Mouse (Mus musculus) intestine, embryonic 16.5 days (tissue): Measurements from ENCODE around the gene Slc35c1. TPM values are rescaled to one million over a fixed set of nuclear protein-coding genes. Genes with fewer than 3 reads are reported as not detected.

Experiments used
- ATAC-seq: fragments of 200-750 bp; cut with Nextera tagmentation; 2 replicates; pipeline ENCODE4 v1.8.0; 2017; ENCODE audit warnings: moderate TSS enrichment, moderate library complexity
- H3K27ac ChIP-seq: fragments of 300-500 bp; sonication (generic); 2 replicates; pipeline ENCODE4 v1.5.1; 2014; ENCODE audit warnings: mild to moderate bottlenecking, low read length
- H3K27me3 ChIP-seq: fragments of 300-500 bp; sonication (generic); replicated peaks from 2 replicates; pipeline ENCODE4 v1.6.1; 2014; ENCODE audit warnings: low read length, control low read depth, mixed read lengths; ENCODE audit not compliant: control insufficient read depth, insufficient read depth
- H3K36me3 ChIP-seq: fragments of 300-500 bp; sonication (generic); 2 replicates; pipeline ENCODE4 v1.6.1; 2014; ENCODE audit warnings: low read length, control low read depth; ENCODE audit not compliant: control insufficient read depth, insufficient read depth
- H3K4me1 ChIP-seq: fragments of 300-500 bp; sonication (generic); 2 replicates; pipeline ENCODE4 v1.6.1; 2014; ENCODE audit warnings: low read length, control low read depth, mixed read lengths; ENCODE audit not compliant: control insufficient read depth, insufficient read depth
- H3K4me2 ChIP-seq: fragments of 300-500 bp; sonication (generic); 2 replicates; pipeline ENCODE4 v1.6.1; 2014; ENCODE audit warnings: low read depth, low read length, control low read depth
- H3K4me3 ChIP-seq: fragments of 300-500 bp; sonication (generic); 2 replicates; pipeline ENCODE4 v1.5.1; 2014; ENCODE audit warnings: mild to moderate bottlenecking, low read length
- H3K9ac ChIP-seq: fragments of 300-500 bp; sonication (generic); 2 replicates; pipeline ENCODE4 v1.6.1; 2014; ENCODE audit warnings: low read depth, low read length
- H3K9me3 ChIP-seq: fragments of 300-500 bp; sonication (generic); 2 replicates; pipeline ENCODE4 v1.6.1; 2016; ENCODE audit warnings: low read length, control low read depth; ENCODE audit not compliant: control insufficient read depth
- WGBS: fragments of 180-500 bp; shearing (Covaris S2); extraction: QIAGEN DNeasy Blood & Tissue Kit; methylation state at CpG from one replicate; pipeline ENCODE4 v1.1.7; 2014; 5-methylcytosine and 5-hydroxymethylcytosine counted together
- polyA plus RNA-seq: library from polyadenylated mRNA; unstranded; fragments of >200 nt; fragmentation: Nextera tagmentation; extraction: Ambion mirVana; gene quantifications from 2 replicates; pipeline ENCODE4 v1.2.1, GENCODE M21; 2015

The Slc35c1 gene
- polyA plus RNA-seq, 1 experiment from 2014 or later, result 57.6 TPM

- no peaks in the 10 kb centered on the region for H3K36me3 ChIP-seq
- 0 out of 2 replicates have a peak, but pooled peaks cover 2% of the 10 kb centered on the region for H3K27me3 ChIP-seq
- no peaks in the 10 kb centered on the region; the same call in 1 of the 2 replicates for H3K4me1 ChIP-seq
- no peaks in the 10 kb centered on the region for H3K9me3 ChIP-seq
- no peak overlapping the region for H3K4me3 ChIP-seq
- H3K27ac ChIP-seq, result no peak overlapping the region
- peak; percentile 73 for ATAC-seq
- no peak overlapping the region for H3K9ac ChIP-seq
- H3K4me2 ChIP-seq, result no peak overlapping the region
- 32% methylated on average over 12 of the region's 12 CpGs for WGBS
These were observed 31.7 kb upstream of the Slc35c1 start for GRCm38 (mm10) chr2:92491950-92492501.

- no peaks in the 10 kb centered on the region for H3K36me3 ChIP-seq
- 84% methylated on average over 10 of the region's 10 CpGs for WGBS
- H3K4me3 ChIP-seq, result no peak overlapping the region
- no peak for ATAC-seq
- no peak overlapping the region for H3K4me2 ChIP-seq
- no peak overlapping the region for H3K27ac ChIP-seq
- H3K27me3 ChIP-seq, result 0 out of 2 replicates have a peak, but pooled peaks cover 6% of the 10 kb centered on the region
- H3K9ac ChIP-seq, result no peak overlapping the region
- peaks cover 3% of the 10 kb centered on the region; the same call in 1 of the 2 replicates for H3K4me1 ChIP-seq
- no peaks in the 10 kb centered on the region for H3K9me3 ChIP-seq
These were observed 30.2 kb upstream of the Slc35c1 start for GRCm38 (mm10) chr2:92490541-92490940.

- Histone ChIP-seq H3K4me3 (no peak overlapping the region), H3K27me3 (peaks cover 19% of the 10 kb centered on the region), H3K9ac (no peak overlapping the region), H3K36me3 (no peaks in the 10 kb centered on the region), H3K4me1 (peaks cover 9% of the 10 kb centered on the region; the same call in 1 of the 2 replicates), H3K4me2 (no peak overlapping the region), H3K27ac (no peak overlapping the region), H3K9me3 (no peaks in the 10 kb centered on the region)
- WGBS, result 76% methylated on average over 8 of the region's 8 CpGs
- ATAC-seq, result no peak
These were observed 27.5 kb upstream of the Slc35c1 start for GRCm38 (mm10) chr2:92487791-92488190.

GRCm38 (mm10) chr2:92486911-92487310 is 26.6 kb upstream of the Slc35c1 start:
- Histone ChIP-seq H3K4me1 (peaks cover 9% of the 10 kb centered on the region; the same call in 1 of the 2 replicates), H3K4me2 (no peak overlapping the region), H3K27me3 (peaks cover 19% of the 10 kb centered on the region), H3K9me3 (no peaks in the 10 kb centered on the region), H3K27ac (no peak overlapping the region), H3K9ac (no peak overlapping the region), H3K36me3 (no peaks in the 10 kb centered on the region), H3K4me3 (no peak overlapping the region)
- ATAC-seq, result no peak
- WGBS, result 55% methylated on average over 2 of the region's 2 CpGs

GRCm38 (mm10) chr2:92486403-92486802 is 26.1 kb upstream of the Slc35c1 start:
- Histone ChIP-seq H3K27ac (no peak overlapping the region), H3K36me3 (no peaks in the 10 kb centered on the region), H3K4me2 (0 out of 2 replicates have a peak overlapping the region, but pooled peaks have one; percentile 17), H3K4me1 (0 out of 2 replicates have a peak, but pooled peaks cover 9% of the 10 kb centered on the region), H3K9ac (no peak overlapping the region), H3K4me3 (no peak overlapping the region), H3K9me3 (no peaks in the 10 kb centered on the region), H3K27me3 (peaks cover 19% of the 10 kb centered on the region)
- no peak for ATAC-seq
- WGBS, result 1% methylated on average over 11 of the region's 11 CpGs

- Histone ChIP-seq H3K36me3 (no peaks in the 10 kb centered on the region), H3K27ac (no peak overlapping the region), H3K4me2 (peak overlapping the region; percentile 11; the same call in 1 of the 2 replicates), H3K27me3 (peaks cover 19% of the 10 kb centered on the region), H3K4me1 (0 out of 2 replicates have a peak, but pooled peaks cover 9% of the 10 kb centered on the region), H3K9me3 (no peaks in the 10 kb centered on the region), H3K9ac (no peak overlapping the region), H3K4me3 (no peak overlapping the region)
- 10% methylated on average over 15 of the region's 15 CpGs for WGBS
- 0 out of 2 replicates have a peak, but pooled peaks have one; percentile 57 for ATAC-seq
These were observed 25.4 kb upstream of the Slc35c1 start for GRCm38 (mm10) chr2:92485640-92486295.

- no peak for ATAC-seq
These were observed 24.1 kb upstream of the Slc35c1 start for GRCm38 (mm10) chr2:92484256-92485025.

GRCm38 (mm10) chr2:92483505-92483904 is 23.2 kb upstream of the Slc35c1 start:
- Histone ChIP-seq H3K4me3 (no peak overlapping the region), H3K4me2 (no peak overlapping the region), H3K36me3 (no peaks in the 10 kb centered on the region), H3K27ac (no peak overlapping the region), H3K4me1 (0 out of 2 replicates have a peak, but pooled peaks cover 9% of the 10 kb centered on the region), H3K9me3 (no peaks in the 10 kb centered on the region), H3K27me3 (peaks cover 16% of the 10 kb centered on the region), H3K9ac (no peak overlapping the region)
- WGBS, result 36% methylated on average over 5 of the region's 5 CpGs
- ATAC-seq, result no peak

More at GRCm38 (mm10) chr2:92484256-92485025, 24.1 kb upstream of the Slc35c1 start:
- Histone ChIP-seq H3K4me3 (peak overlapping the region; percentile 28), H3K9ac (no peak overlapping the region), H3K27ac (no peak overlapping the region), H3K27me3 (peaks cover 19% of the 10 kb centered on the region), H3K4me2 (peak overlapping the region; percentile 52), H3K4me1 (0 out of 2 replicates have a peak, but pooled peaks cover 9% of the 10 kb centered on the region), H3K9me3 (no peaks in the 10 kb centered on the region), H3K36me3 (no peaks in the 10 kb centered on the region)
- WGBS, result 31% methylated on average over 23 of the region's 23 CpGs

- Histone ChIP-seq H3K9me3 (no peaks in the 10 kb centered on the region), H3K36me3 (no peaks in the 10 kb centered on the region), H3K27me3 (peaks cover 16% of the 10 kb centered on the region), H3K4me1 (0 out of 2 replicates have a peak, but pooled peaks cover 9% of the 10 kb centered on the region), H3K4me3 (no peak overlapping the region), H3K27ac (no peak overlapping the region), H3K4me2 (no peak overlapping the region), H3K9ac (no peak overlapping the region)
- 15% methylated on average over 1 of the region's 1 CpGs for WGBS
- ATAC-seq, result peak; percentile 68
These were observed 22.2 kb upstream of the Slc35c1 start for GRCm38 (mm10) chr2:92482551-92482950.
